In genomic region chr17:23745301-23746251, GRCm38 (mm10) we compare ENCODE assay signal across 9 mouse cellular contexts. TPM values are rescaled to one million over a fixed set of nuclear protein-coding genes. Genes with fewer than 3 reads are reported as not detected.
DNase-seq lines count a peak whose midpoint lies in the region; ATAC-seq lines count a peak whose summit lies in the region.
"Had no signal": no experiment of that assay in that cellular context is flagged by ENCODE, and none has a peak within 500 bp of the region (broad histone marks: within the 10 kb centered on the region; RNA-seq: fewer than 3 reads in every experiment).

TSS of gene Kremen2 (minus strand) at chr17:23745833.

- peaks cover 32% of the 10 kb centered on the region for H3K4me1 ChIP-seq in kidney, embryonic 14.5 days (ENCODE audit: control insufficient read depth, insufficient read depth, low read length)
- H3K4me1 ChIP-seq in limb, embryonic 10.5 days, result peaks cover 55% of the 10 kb centered on the region

- peaks cover 55% of the 10 kb centered on the region for H3K27me3 ChIP-seq in kidney, embryonic 14.5 days (ENCODE audit: control insufficient read depth, insufficient read depth, low read length)
- H3K27me3 ChIP-seq in limb, embryonic 10.5 days (ENCODE audit: low read depth, poor library complexity, severe bottlenecking), result peaks cover 78% of the 10 kb centered on the region

- peak within 1 kb of the TSS; percentile 69 for H3K4me2 ChIP-seq in kidney, embryonic 14.5 days (replicated peaks; ENCODE audit: low read depth, low read length)

- no peaks in the 10 kb centered on the region for H3K9me3 ChIP-seq in kidney, embryonic 14.5 days (ENCODE audit: control insufficient read depth, low read length)
- no peaks in the 10 kb centered on the region for H3K9me3 ChIP-seq in limb, embryonic 10.5 days (replicated peaks)

- intact Hi-C loops in left cerebral cortex, postnatal 14 days (cut with DNase I), result no loop called here

- peak within 1 kb of the TSS; percentile 40; the same call in 1 of the 2 replicates for H3K9ac ChIP-seq in kidney, embryonic 14.5 days (ENCODE audit: low read depth, low read length)

- DNase-seq in kidney, adult 9 months, result no peak
- DNase-seq in embryo, embryonic 11 days, result peak; percentile 48
- DNase-seq in limb, embryonic 10.5 days (ENCODE audit: low spot score), result peak; percentile 53
- DNase-seq in retina, embryonic 14.5 days (ENCODE audit: low spot score), result peak; percentile 41
- DNase-seq in left cerebral cortex, postnatal 14 days (ENCODE audit: low spot score in 2 of 2), result no peak
- no peak for DNase-seq in frontal cortex, adult 2 months (ENCODE audit: extremely low spot score in 1 of 2, low spot score in 1 of 2)
- no peak for DNase-seq in right cerebral cortex, postnatal 10 days (ENCODE audit: low spot score in 2 of 2)

- WGBS in kidney, embryonic 14.5 days, result under 1% methylated on average over 43 of the region's 45 CpGs
- WGBS in limb, embryonic 10.5 days, result under 1% methylated on average over 43 of the region's 45 CpGs

- no peak within 1 kb of the TSS for H3K27ac ChIP-seq in kidney, embryonic 14.5 days (ENCODE audit: low read depth, low read length)
- peak within 1 kb of the TSS; percentile 40; the same call in 1 of the 2 replicates for H3K27ac ChIP-seq in limb, embryonic 10.5 days
- H3K27ac ChIP-seq: macrophage had no signal

- peak within 1 kb of the TSS; percentile 39 for H3K4me3 ChIP-seq in kidney, embryonic 14.5 days (ENCODE audit: low read length)
- peak within 1 kb of the TSS; percentile 43 for H3K4me3 ChIP-seq in limb, embryonic 10.5 days

- no peak for ATAC-seq in kidney, embryonic 14.5 days (ENCODE audit: low FRiP score, low TSS enrichment)

- no peaks in the 10 kb centered on the region for H3K36me3 ChIP-seq in kidney, embryonic 14.5 days (ENCODE audit: control insufficient read depth, insufficient read depth, low read length)
- no peaks in the 10 kb centered on the region; the same call in 1 of the 2 replicates for H3K36me3 ChIP-seq in limb, embryonic 10.5 days

RNA-seq across cellular contexts. Expression of gene Kremen2, which starts in this region (rescaled TPM):
- polyA plus RNA-seq in kidney, embryonic 14.5 days (2014; fragmentation: Nextera tagmentation; extraction: Ambion mirVana), result 2.1 and 2.9 TPM in 2 replicates
- 13.8 and 19.5 TPM in 2 replicates for polyA plus RNA-seq in limb, embryonic 10.5 days (2016; fragmentation: Nextera tagmentation; extraction: Ambion mirVana)
- total RNA-seq in left cerebral cortex, postnatal 14 days (2021), result under 1 TPM; 0.40 to 0.48 TPM
- polyA plus RNA-seq in frontal cortex, adult 2 months (2012; rRNA removed), result 0.38 and 0.52 TPM in 2 replicates
- polyA plus RNA-seq: macrophage had no signal

Comparison
In these comparisons a context has a peak if more than half of its experiments do, and no peak if none do; other contexts are left out.
1. DNase-seq: peak in embryo, embryonic 11 days (single experiment), limb, embryonic 10.5 days (single experiment) and retina, embryonic 14.5 days (single experiment); none in kidney, adult 9 months (single experiment), left cerebral cortex, postnatal 14 days (0 of 2), frontal cortex, adult 2 months (0 of 2) and right cerebral cortex, postnatal 10 days (0 of 2).